Mouse (Mus musculus): ENCODE data around the gene Zfp202. TPM values are rescaled to one million over a fixed set of nuclear protein-coding genes. Genes with fewer than 3 reads are reported as not detected.

Gene Zfp202
- 3.5 TPM for polyA plus RNA-seq (2014; fragmentation: Illumina TruSeq; extraction: RNeasy Lipid Tissue Mini Kit (QIAGEN cat#74804); ENCODE audit: low read depth, low replicate concordance)

GRCm38 (mm10) chr9:40192098-40193038 is at the start of gene Zfp202:
Gene Zfp202, plus strand, starts transcription at chr9:40192316.

GRCm38 (mm10) chr9:40180620-40181019 is 11.5 kb upstream of the Zfp202 start, which contains the start of gene Olfr986:
Gene Olfr986, plus strand, starts transcription at chr9:40180920.

Other genes with a start within 250 kb of the Zfp202 start
- gene Olfr975, start 240.3 kb upstream of the Zfp202 start, polyA plus RNA-seq (2014; fragmentation: Illumina TruSeq; extraction: RNeasy Lipid Tissue Mini Kit (QIAGEN cat#74804); ENCODE audit: low read depth, low replicate concordance) = not detected
- not detected for gene Olfr976, start 231.2 kb upstream of the Zfp202 start, polyA plus RNA-seq (2014; fragmentation: Illumina TruSeq; extraction: RNeasy Lipid Tissue Mini Kit (QIAGEN cat#74804); ENCODE audit: low read depth, low replicate concordance)
- gene Olfr978, start 200.2 kb upstream of the Zfp202 start, polyA plus RNA-seq (2014; fragmentation: Illumina TruSeq; extraction: RNeasy Lipid Tissue Mini Kit (QIAGEN cat#74804); ENCODE audit: low read depth, low replicate concordance) = not detected
- not detected for gene Olfr979, start 188.9 kb upstream of the Zfp202 start, polyA plus RNA-seq (2014; fragmentation: Illumina TruSeq; extraction: RNeasy Lipid Tissue Mini Kit (QIAGEN cat#74804); ENCODE audit: low read depth, low replicate concordance)
- gene Olfr980, start 182.7 kb upstream of the Zfp202 start, polyA plus RNA-seq (2014; fragmentation: Illumina TruSeq; extraction: RNeasy Lipid Tissue Mini Kit (QIAGEN cat#74804); ENCODE audit: low read depth, low replicate concordance) = not detected
- not detected for gene Olfr981, start 170.9 kb upstream of the Zfp202 start, polyA plus RNA-seq (2014; fragmentation: Illumina TruSeq; extraction: RNeasy Lipid Tissue Mini Kit (QIAGEN cat#74804); ENCODE audit: low read depth, low replicate concordance)
- gene Olfr982, start 118.5 kb upstream of the Zfp202 start, polyA plus RNA-seq (2014; fragmentation: Illumina TruSeq; extraction: RNeasy Lipid Tissue Mini Kit (QIAGEN cat#74804); ENCODE audit: low read depth, low replicate concordance) = not detected
- not detected for gene Olfr983, start 98.7 kb upstream of the Zfp202 start, polyA plus RNA-seq (2014; fragmentation: Illumina TruSeq; extraction: RNeasy Lipid Tissue Mini Kit (QIAGEN cat#74804); ENCODE audit: low read depth, low replicate concordance)
- not detected for gene Olfr984, start 78.1 kb upstream of the Zfp202 start, polyA plus RNA-seq (2014; fragmentation: Illumina TruSeq; extraction: RNeasy Lipid Tissue Mini Kit (QIAGEN cat#74804); ENCODE audit: low read depth, low replicate concordance)
- not detected for gene Olfr985, start 62.1 kb upstream of the Zfp202 start, polyA plus RNA-seq (2014; fragmentation: Illumina TruSeq; extraction: RNeasy Lipid Tissue Mini Kit (QIAGEN cat#74804); ENCODE audit: low read depth, low replicate concordance)
- gene Tmem225, start 44.2 kb upstream of the Zfp202 start, polyA plus RNA-seq (2014; fragmentation: Illumina TruSeq; extraction: RNeasy Lipid Tissue Mini Kit (QIAGEN cat#74804); ENCODE audit: low read depth, low replicate concordance) = not detected
- not detected for gene Olfr986, start 11.4 kb upstream of the Zfp202 start, polyA plus RNA-seq (2014; fragmentation: Illumina TruSeq; extraction: RNeasy Lipid Tissue Mini Kit (QIAGEN cat#74804); ENCODE audit: low read depth, low replicate concordance)
- gene Scn3b, start 76.9 kb downstream of the Zfp202 start, polyA plus RNA-seq (2014; fragmentation: Illumina TruSeq; extraction: RNeasy Lipid Tissue Mini Kit (QIAGEN cat#74804); ENCODE audit: low read depth, low replicate concordance) = 2.5 TPM

Data from sigmoid colon, adult 10 weeks (tissue).